Comparison of ENCODE assay signal across 20 mouse cellular contexts in genomic region chr2:58023556-58023955, GRCm38 (mm10). TPM values are rescaled to one million over a fixed set of nuclear protein-coding genes. Genes with fewer than 3 reads are reported as not detected.
DNase-seq lines count a peak whose midpoint lies in the region; ATAC-seq and TF ChIP-seq lines count a peak whose summit lies in the region.
"Had no signal": no experiment of that assay in that cellular context is flagged by ENCODE, and none has a peak within 500 bp of the region (broad histone marks: within the 10 kb centered on the region; RNA-seq: fewer than 3 reads in every experiment).

No protein-coding gene starts in this region.

- H3K9ac ChIP-seq in midbrain, postnatal 0 days (replicated peaks; ENCODE audit: low read length, poor library complexity, severe bottlenecking), result no peak overlapping the region
- H3K9ac ChIP-seq in midbrain, embryonic 16.5 days (ENCODE audit: low read depth, low read length), result no peak overlapping the region
- no peak overlapping the region for H3K9ac ChIP-seq in stomach, postnatal 0 days (ENCODE audit: low read length)
- H3K9ac ChIP-seq: embryonic facial prominence, embryonic 12.5 days had no signal

- WGBS in midbrain, postnatal 0 days, result 88% methylated on average over 6 of the region's 6 CpGs
- WGBS in midbrain, embryonic 16.5 days, result 89% methylated on average over 6 of the region's 6 CpGs
- 82% methylated on average over 6 of the region's 6 CpGs for WGBS in stomach, postnatal 0 days

- peak; percentile 12 for DNase-seq in cerebellum, adult 9-11 months
- no peak for DNase-seq in cerebellum, adult 8-10 months
- DNase-seq in cerebellum, postnatal 14 days, result peak; percentile 38 to 62
- DNase-seq in cerebellum, adult 11-12 months, result no peak
- peak; percentile 8 for DNase-seq in midbrain, postnatal 0 days (ENCODE audit: low spot score)
- DNase-seq in stomach, postnatal 0 days (ENCODE audit: low spot score), result no peak
- DNase-seq: adrenal gland, adult 2 months; adrenal gland, postnatal 10 days; adrenal gland, postnatal 25 days had no signal

- no peaks in the 10 kb centered on the region for H3K9me3 ChIP-seq in midbrain, postnatal 0 days (ENCODE audit: low read length)
- H3K9me3 ChIP-seq in midbrain, embryonic 16.5 days (replicated peaks; ENCODE audit: control insufficient read depth, low read length, poor library complexity, severe bottlenecking), result no peaks in the 10 kb centered on the region
- no peaks in the 10 kb centered on the region for H3K9me3 ChIP-seq in stomach, postnatal 0 days (ENCODE audit: control insufficient read depth, low read length)
- H3K9me3 ChIP-seq: embryonic facial prominence, embryonic 10.5 days; embryonic facial prominence, embryonic 12.5 days had no signal

- no peaks in the 10 kb centered on the region for H3K27me3 ChIP-seq in midbrain, postnatal 0 days (ENCODE audit: insufficient read depth, low read length)
- H3K27me3 ChIP-seq in midbrain, embryonic 16.5 days (ENCODE audit: control insufficient read depth, insufficient read depth, low read depth, low read length), result no peaks in the 10 kb centered on the region
- H3K27me3 ChIP-seq in stomach, postnatal 0 days (ENCODE audit: control insufficient read depth, insufficient read depth, low read length), result no peaks in the 10 kb centered on the region
- H3K27me3 ChIP-seq: embryonic facial prominence, embryonic 12.5 days had no signal

- ATAC-seq in midbrain, postnatal 0 days (ENCODE audit: low FRiP score), result no peak
- no peak for ATAC-seq in midbrain, embryonic 16.5 days
- no peak for ATAC-seq in stomach, postnatal 0 days (ENCODE audit: low FRiP score, low TSS enrichment)
- ATAC-seq: forebrain, embryonic 14.5 days; forebrain, embryonic 16.5 days had no signal

- no peak overlapping the region for H3K4me2 ChIP-seq in midbrain, postnatal 0 days (ENCODE audit: low read depth, low read length, poor library complexity, severe bottlenecking)
- no peak overlapping the region for H3K4me2 ChIP-seq in midbrain, embryonic 16.5 days (ENCODE audit: low read length)
- H3K4me2 ChIP-seq in stomach, postnatal 0 days (replicated peaks; ENCODE audit: low read depth), result no peak overlapping the region
- H3K4me2 ChIP-seq: embryonic facial prominence, embryonic 12.5 days had no signal

- no peak for TF ChIP-seq CTCF in midbrain, postnatal 0 days (IDR thresholded peaks at IDR 0.05)
- no peak for TF ChIP-seq CTCF in stomach, postnatal 0 days (IDR thresholded peaks at IDR 0.05; ENCODE audit: low read depth)

- TF ChIP-seq EP300 in stomach, postnatal 0 days (optimal IDR thresholded peaks at IDR 0.05), result no peak

- H3K36me3 ChIP-seq in midbrain, postnatal 0 days (ENCODE audit: insufficient read depth, low read length), result no peaks in the 10 kb centered on the region
- no peaks in the 10 kb centered on the region for H3K36me3 ChIP-seq in midbrain, embryonic 16.5 days (ENCODE audit: control insufficient read depth, insufficient read depth, low read length)
- no peaks in the 10 kb centered on the region for H3K36me3 ChIP-seq in stomach, postnatal 0 days (ENCODE audit: control insufficient read depth, insufficient read depth, low read length)
- H3K36me3 ChIP-seq: embryonic facial prominence, embryonic 10.5 days; embryonic facial prominence, embryonic 12.5 days had no signal

- H3K4me1 ChIP-seq in midbrain, postnatal 0 days (ENCODE audit: insufficient read depth, low read length), result no peaks in the 10 kb centered on the region
- H3K4me1 ChIP-seq in midbrain, embryonic 16.5 days (ENCODE audit: control insufficient read depth, insufficient read depth, low read length), result no peaks in the 10 kb centered on the region
- H3K4me1 ChIP-seq in stomach, postnatal 0 days (replicated peaks; ENCODE audit: control insufficient read depth, insufficient read depth), result no peaks in the 10 kb centered on the region
- H3K4me1 ChIP-seq: embryonic facial prominence, embryonic 10.5 days; embryonic facial prominence, embryonic 12.5 days had no signal

- H3K4me3 ChIP-seq in midbrain, postnatal 0 days (ENCODE audit: low read depth, low read length), result no peak overlapping the region
- no peak overlapping the region for H3K4me3 ChIP-seq in midbrain, embryonic 16.5 days (ENCODE audit: low read depth, low read length)
- no peak overlapping the region for H3K4me3 ChIP-seq in stomach, postnatal 0 days (ENCODE audit: low read depth, low read length)
- H3K4me3 ChIP-seq: embryonic facial prominence, embryonic 10.5 days; embryonic facial prominence, embryonic 12.5 days had no signal

- no peak overlapping the region for H3K27ac ChIP-seq in midbrain, postnatal 0 days (ENCODE audit: low read depth, low read length)
- no peak overlapping the region for H3K27ac ChIP-seq in midbrain, embryonic 16.5 days (ENCODE audit: low read length)
- no peak overlapping the region for H3K27ac ChIP-seq in stomach, postnatal 0 days (replicated peaks)
- H3K27ac ChIP-seq: embryonic facial prominence, embryonic 10.5 days; embryonic facial prominence, embryonic 12.5 days had no signal

RNA-seq across cellular contexts. Expression of gene Galnt5, which starts 25.9 kb away (rescaled TPM):
- 0.05 TPM in 1 of 2 replicates, not detected in the other for total RNA-seq in midbrain, postnatal 0 days (2014; rRNA removed)
- not detected in 2 replicates for polyA plus RNA-seq in midbrain, postnatal 0 days (2015; fragmentation: Nextera tagmentation; extraction: Ambion mirVana)
- polyA plus RNA-seq in midbrain, embryonic 16.5 days (2015; fragmentation: Nextera tagmentation; extraction: Ambion mirVana), result not detected in 2 replicates
- polyA plus RNA-seq in stomach, postnatal 0 days (2015; fragmentation: Nextera tagmentation; extraction: Ambion mirVana), result 2.1 and 2.5 TPM in 2 replicates
- total RNA-seq: adrenal gland, adult 2 months; adrenal gland, postnatal 25 days; ES-E14; MEL had no signal
- polyA plus RNA-seq: adrenal gland, adult 2 months; C2C12; cerebellum, adult 2 months had no signal

RNA-seq across cellular contexts. Expression of gene Ermn, which starts 29.1 kb away (rescaled TPM):
- 0.22 TPM in 1 of 2 replicates, not detected in the other for total RNA-seq in midbrain, postnatal 0 days (2014; rRNA removed)
- polyA plus RNA-seq in midbrain, postnatal 0 days (2015; fragmentation: Nextera tagmentation; extraction: Ambion mirVana), result 0.27 and 0.38 TPM in 2 replicates
- polyA plus RNA-seq in midbrain, embryonic 16.5 days (2015; fragmentation: Nextera tagmentation; extraction: Ambion mirVana), result 0.26 and 0.35 TPM in 2 replicates
- 0.07 TPM in 2 replicates for polyA plus RNA-seq in stomach, postnatal 0 days (2015; fragmentation: Nextera tagmentation; extraction: Ambion mirVana)
- total RNA-seq: adrenal gland, adult 2 months; adrenal gland, postnatal 10 days; adrenal gland, postnatal 25 days; adrenal gland, postnatal 4 days; ES-E14; gastrocnemius, adult 18-20 months; MEL had no signal
- polyA plus RNA-seq: adrenal gland, adult 2 months; C2C12 had no signal

Comparison
In these comparisons a context has a peak if more than half of its experiments do, and no peak if none do; other contexts are left out.
1. DNase-seq: peak in cerebellum, adult 9-11 months (single experiment), cerebellum, postnatal 14 days (2 of 2) and midbrain, postnatal 0 days (single experiment); none in cerebellum, adult 8-10 months (single experiment), cerebellum, adult 11-12 months (single experiment) and stomach, postnatal 0 days (single experiment).